Mouse (Mus musculus) hindbrain, embryonic 10.5 days (tissue): ENCODE measurements around the gene Slc9a2. TPM values are rescaled to one million over a fixed set of nuclear protein-coding genes. Genes with fewer than 3 reads are reported as not detected.
"Not testable (repeated sequence)": the region's sequence is repeated elsewhere in the genome, so short reads cannot be mapped to it uniquely, and the experiment has no call there.

ENCODE experiments used
- DNase-seq: peaks from one replicate; pipeline ENCODE4 v3.0.0-alpha.2; 2017; ENCODE audit warnings: low spot score
- H3K27ac ChIP-seq: fragments of 300-500 bp; sonication (generic); 2 replicates; pipeline ENCODE4 v1.5.1; 2016; ENCODE audit warnings: mild to moderate bottlenecking, moderate library complexity
- H3K27me3 ChIP-seq: fragments of 300-500 bp; sonication (generic); 2 replicates; pipeline ENCODE4 v1.6.1; 2016; ENCODE audit warnings: mild to moderate bottlenecking; ENCODE audit not compliant: poor library complexity, insufficient read depth, severe bottlenecking
- H3K36me3 ChIP-seq: fragments of 300-500 bp; sonication (generic); 2 replicates; pipeline ENCODE4 v1.6.1; 2016; ENCODE audit warnings: mild to moderate bottlenecking, moderate library complexity
- H3K4me1 ChIP-seq: fragments of 300-500 bp; sonication (generic); replicated peaks from 2 replicates; pipeline ENCODE4 v1.6.1; 2016; ENCODE audit warnings: mild to moderate bottlenecking
- H3K4me3 ChIP-seq: fragments of 300-500 bp; sonication (generic); 2 replicates; pipeline ENCODE4 v1.5.1; 2016; ENCODE audit warnings: mild to moderate bottlenecking, moderate library complexity
- H3K9me3 ChIP-seq: fragments of 300-500 bp; sonication (generic); 2 replicates; pipeline ENCODE4 v1.6.1; 2016; ENCODE audit warnings: mild to moderate bottlenecking, moderate library complexity
- WGBS: fragments of 180-500 bp; shearing (Covaris S2); methylation state at CpG from one replicate; pipeline ENCODE4 v1.1.7; 2016; 5-methylcytosine and 5-hydroxymethylcytosine counted together
- polyA plus RNA-seq: library from polyadenylated mRNA; unstranded; fragments of >200 nt; fragmentation: Nextera tagmentation; extraction: Ambion mirVana; gene quantifications from 2 replicates; pipeline ENCODE4 v1.2.1, GENCODE M21; 2016

Slc9a2 gene
- polyA plus RNA-seq, 1 experiment from 2014 or later, result 0.04 TPM

- H3K36me3 ChIP-seq, result no peaks in the 10 kb centered on the region
- H3K27me3 ChIP-seq, result no peaks in the 10 kb centered on the region
- H3K27ac ChIP-seq, result no peak overlapping the region
- no peak for DNase-seq
- 85% methylated on average over 8 of the region's 8 CpGs for WGBS
- no peaks in the 10 kb centered on the region; the same call in 1 of the 2 replicates for H3K4me1 ChIP-seq
- no peak overlapping the region for H3K4me3 ChIP-seq
- no peaks in the 10 kb centered on the region for H3K9me3 ChIP-seq
These were observed 57.3 kb downstream of the Slc9a2 start for GRCm38 (mm10) chr1:40737671-40738070.

GRCm38 (mm10) chr1:40738246-40738645 is 57.9 kb downstream of the Slc9a2 start:
- WGBS, result 97% methylated on average over 9 of the region's 9 CpGs
- H3K4me3 ChIP-seq, H3K27ac ChIP-seq, H3K4me1 ChIP-seq, H3K36me3 ChIP-seq, DNase-seq, H3K27me3 ChIP-seq, H3K9me3 ChIP-seq: not testable (repeated sequence)

- H3K27me3 ChIP-seq, result no peaks in the 10 kb centered on the region
- no peak overlapping the region for H3K4me3 ChIP-seq
- WGBS, result 83% methylated on average over 2 of the region's 2 CpGs
- H3K9me3 ChIP-seq, result no peaks in the 10 kb centered on the region
- H3K36me3 ChIP-seq, result no peaks in the 10 kb centered on the region
- H3K4me1 ChIP-seq, result no peaks in the 10 kb centered on the region
- H3K27ac ChIP-seq, result no peak overlapping the region
- DNase-seq, result no peak
These were observed 60.4 kb downstream of the Slc9a2 start for GRCm38 (mm10) chr1:40740739-40741138.

GRCm38 (mm10) chr1:40746089-40746488 is 65.7 kb downstream of the Slc9a2 start:
- no peaks in the 10 kb centered on the region for H3K27me3 ChIP-seq
- WGBS, result 88% methylated on average over 5 of the region's 5 CpGs
- no peak overlapping the region for H3K27ac ChIP-seq
- H3K9me3 ChIP-seq, result no peaks in the 10 kb centered on the region
- DNase-seq, result no peak
- H3K4me1 ChIP-seq, result no peaks in the 10 kb centered on the region
- H3K36me3 ChIP-seq, result no peaks in the 10 kb centered on the region
- H3K4me3 ChIP-seq, result no peak overlapping the region

- Histone ChIP-seq H3K4me3 (no peak overlapping the region), H3K27me3 (no peaks in the 10 kb centered on the region), H3K4me1 (no peaks in the 10 kb centered on the region), H3K27ac (no peak overlapping the region), H3K9me3 (no peaks in the 10 kb centered on the region), H3K36me3 (no peaks in the 10 kb centered on the region)
- no peak for DNase-seq
- WGBS, result 93% methylated on average over 6 of the region's 6 CpGs
These were observed 79.5 kb downstream of the Slc9a2 start for GRCm38 (mm10) chr1:40759751-40760445.

- Histone ChIP-seq H3K27ac (no peak overlapping the region), H3K9me3 (no peaks in the 10 kb centered on the region), H3K36me3 (no peaks in the 10 kb centered on the region), H3K4me3 (no peak overlapping the region), H3K4me1 (no peaks in the 10 kb centered on the region), H3K27me3 (0 out of 2 replicates have a peak, but pooled peaks cover 4% of the 10 kb centered on the region)
- DNase-seq, result no peak
- 91% methylated on average over 1 of the region's 1 CpGs for WGBS
These were observed 83.7 kb downstream of the Slc9a2 start for GRCm38 (mm10) chr1:40764042-40764441.

- DNase-seq, result no peak
- Histone ChIP-seq H3K4me1 (0 out of 2 replicates have a peak, but pooled peaks cover 5% of the 10 kb centered on the region), H3K4me3 (no peak overlapping the region), H3K9me3 (no peaks in the 10 kb centered on the region), H3K27me3 (0 out of 2 replicates have a peak, but pooled peaks cover 4% of the 10 kb centered on the region), H3K36me3 (no peaks in the 10 kb centered on the region), H3K27ac (no peak overlapping the region)
- 94% methylated on average over 15 of the region's 15 CpGs for WGBS
These were observed 84.4 kb downstream of the Slc9a2 start for GRCm38 (mm10) chr1:40764701-40765275.

GRCm38 (mm10) chr1:40765521-40765920 is 85.1 kb downstream of the Slc9a2 start:
- WGBS, result 88% methylated on average over 12 of the region's 12 CpGs
- DNase-seq, result no peak
- no peak overlapping the region for H3K27ac ChIP-seq
- H3K9me3 ChIP-seq, result no peaks in the 10 kb centered on the region
- H3K36me3 ChIP-seq, result no peaks in the 10 kb centered on the region
- no peak overlapping the region for H3K4me3 ChIP-seq
- 0 out of 2 replicates have a peak, but pooled peaks cover 4% of the 10 kb centered on the region for H3K27me3 ChIP-seq
- 0 out of 2 replicates have a peak, but pooled peaks cover 5% of the 10 kb centered on the region for H3K4me1 ChIP-seq

- Histone ChIP-seq H3K27ac (no peak overlapping the region), H3K9me3 (no peaks in the 10 kb centered on the region), H3K36me3 (no peaks in the 10 kb centered on the region), H3K4me3 (no peak overlapping the region), H3K4me1 (0 out of 2 replicates have a peak, but pooled peaks cover 5% of the 10 kb centered on the region), H3K27me3 (0 out of 2 replicates have a peak, but pooled peaks cover 4% of the 10 kb centered on the region)
- 89% methylated on average over 18 of the region's 18 CpGs for WGBS
- DNase-seq, result no peak
These were observed 87.2 kb downstream of the Slc9a2 start for GRCm38 (mm10) chr1:40767588-40767987.

GRCm38 (mm10) chr1:40768606-40769005 is 88.2 kb downstream of the Slc9a2 start:
- Histone ChIP-seq H3K27me3 (0 out of 2 replicates have a peak, but pooled peaks cover 4% of the 10 kb centered on the region), H3K9me3 (no peaks in the 10 kb centered on the region), H3K4me1 (0 out of 2 replicates have a peak, but pooled peaks cover 5% of the 10 kb centered on the region), H3K27ac (no peak overlapping the region), H3K4me3 (no peak overlapping the region), H3K36me3 (no peaks in the 10 kb centered on the region)
- peak; percentile 57 for DNase-seq
- 31% methylated on average over 6 of the region's 6 CpGs for WGBS

- Histone ChIP-seq H3K27ac (no peak overlapping the region), H3K4me3 (no peak overlapping the region), H3K9me3 (no peaks in the 10 kb centered on the region), H3K4me1 (0 out of 2 replicates have a peak, but pooled peaks cover 5% of the 10 kb centered on the region), H3K27me3 (0 out of 2 replicates have a peak, but pooled peaks cover 4% of the 10 kb centered on the region), H3K36me3 (no peaks in the 10 kb centered on the region)
- 61% methylated on average over 4 of the region's 4 CpGs for WGBS
- no peak for DNase-seq
These were observed 89.0 kb downstream of the Slc9a2 start for GRCm38 (mm10) chr1:40769331-40769894.

GRCm38 (mm10) chr1:40771196-40771970 is 91.0 kb downstream of the Slc9a2 start:
- no peak overlapping the region for H3K4me3 ChIP-seq
- no peak overlapping the region for H3K27ac ChIP-seq
- H3K27me3 ChIP-seq, result 0 out of 2 replicates have a peak, but pooled peaks cover 4% of the 10 kb centered on the region
- H3K9me3 ChIP-seq, result no peaks in the 10 kb centered on the region
- DNase-seq, result no peak
- 87% methylated on average over 7 of the region's 7 CpGs for WGBS
- no peaks in the 10 kb centered on the region for H3K36me3 ChIP-seq
- H3K4me1 ChIP-seq, result 0 out of 2 replicates have a peak, but pooled peaks cover 5% of the 10 kb centered on the region
